In the genomic region with DNA sequence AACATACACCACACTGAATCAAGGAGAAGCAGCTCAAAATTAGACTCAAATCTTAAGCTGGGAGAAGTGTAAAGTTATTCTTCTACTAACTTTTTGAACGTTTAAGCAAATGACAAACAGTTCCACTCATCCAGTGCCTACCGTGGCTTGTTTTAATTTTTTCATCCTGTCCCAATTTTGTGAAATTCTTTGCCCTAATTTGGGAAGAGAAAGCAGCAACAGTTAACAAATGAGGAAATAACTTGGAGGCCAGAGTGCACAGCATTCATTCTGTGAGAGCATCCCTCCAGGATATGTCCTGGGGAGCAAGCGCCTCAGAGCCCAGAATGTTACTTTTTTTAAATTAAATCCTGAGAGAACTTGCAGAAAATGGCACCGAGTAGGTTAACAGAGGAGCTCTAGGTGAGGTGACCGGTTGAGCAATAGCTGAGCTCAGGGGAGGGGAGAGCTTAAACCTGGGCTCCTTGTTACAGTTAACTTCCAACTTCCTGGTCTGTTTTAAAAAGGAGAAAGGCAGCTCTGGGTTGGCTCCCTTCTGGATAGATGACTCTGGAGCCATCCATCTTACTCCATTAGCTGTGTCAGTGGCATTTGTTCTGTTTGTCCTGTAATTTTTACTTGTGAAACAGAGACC, we compare ENCODE assay signal across 8 mouse cellular contexts. TPM values are rescaled to one million over a fixed set of nuclear protein-coding genes. Genes with fewer than 3 reads are reported as not detected.
DNase-seq lines count a peak whose midpoint lies in the region; ATAC-seq and TF ChIP-seq lines count a peak whose summit lies in the region.

No protein-coding gene starts in this region.

- peak overlapping the region; percentile 94; the same call in 1 of the 2 replicates for H3K9ac ChIP-seq in heart, embryonic 15.5 days
- peak overlapping the region; percentile 76 for H3K9ac ChIP-seq in hindbrain, embryonic 15.5 days
- no peak overlapping the region for H3K9ac ChIP-seq in midbrain, embryonic 12.5 days (replicated peaks)

- TF ChIP-seq POLR2A in cerebellum, adult 2 months (IDR thresholded peaks at IDR 0.05; ENCODE audit: borderline replicate concordance, insufficient read depth, low read length), result no peak

- no peak overlapping the region for H3K27ac ChIP-seq in heart, embryonic 15.5 days
- no peak overlapping the region for H3K27ac ChIP-seq in hindbrain, embryonic 15.5 days (replicated peaks)
- H3K27ac ChIP-seq in midbrain, embryonic 12.5 days (replicated peaks), result no peak overlapping the region
- H3K27ac ChIP-seq in cerebellum, adult 2 months (ENCODE audit: insufficient read depth, low read length), result no peak overlapping the region

- no peak for ATAC-seq in heart, embryonic 15.5 days (replicated peaks; ENCODE audit: insufficient number of reproducible peaks, insufficient read depth, low FRiP score, low read depth)
- no peak for ATAC-seq in hindbrain, embryonic 15.5 days (ENCODE audit: low FRiP score, low read depth)
- ATAC-seq in midbrain, embryonic 12.5 days (ENCODE audit: low FRiP score, low read depth), result no peak

- H3K4me2 ChIP-seq in heart, embryonic 15.5 days, result peak overlapping the region; percentile 77
- peak overlapping the region; percentile 74 for H3K4me2 ChIP-seq in hindbrain, embryonic 15.5 days
- peak overlapping the region; percentile 82 for H3K4me2 ChIP-seq in midbrain, embryonic 12.5 days (replicated peaks)

- 60% methylated on average over 5 of the region's 5 CpGs for WGBS in heart, embryonic 15.5 days
- 77% methylated on average over 5 of the region's 5 CpGs for WGBS in hindbrain, embryonic 15.5 days
- 81% methylated on average over 5 of the region's 5 CpGs for WGBS in midbrain, embryonic 12.5 days
- WGBS in cerebellum, adult 2 months, result 66% methylated on average over 5 of the region's 5 CpGs

- no peaks in the 10 kb centered on the region for H3K9me3 ChIP-seq in heart, embryonic 15.5 days (replicated peaks)
- no peaks in the 10 kb centered on the region for H3K9me3 ChIP-seq in hindbrain, embryonic 15.5 days
- no peaks in the 10 kb centered on the region for H3K9me3 ChIP-seq in midbrain, embryonic 12.5 days

- TF ChIP-seq CTCF in cerebellum, adult 2 months (IDR thresholded peaks at IDR 0.05; ENCODE audit: borderline replicate concordance, insufficient read depth, low read depth, low read length), result no peak

- H3K36me3 ChIP-seq in heart, embryonic 15.5 days, result peaks cover 29% of the 10 kb centered on the region
- H3K36me3 ChIP-seq in hindbrain, embryonic 15.5 days, result peaks cover 28% of the 10 kb centered on the region
- peaks cover 27% of the 10 kb centered on the region for H3K36me3 ChIP-seq in midbrain, embryonic 12.5 days

- peak overlapping the region; percentile 85 for H3K4me3 ChIP-seq in heart, embryonic 15.5 days
- H3K4me3 ChIP-seq in hindbrain, embryonic 15.5 days, result peak overlapping the region; percentile 87; the same call in 1 of the 2 replicates
- H3K4me3 ChIP-seq in midbrain, embryonic 12.5 days, result peak overlapping the region; percentile 73; the same call in 1 of the 2 replicates
- H3K4me3 ChIP-seq in cerebellum, adult 2 months (replicated peaks; ENCODE audit: insufficient read depth, low read depth, low read length), result no peak overlapping the region

- H3K4me1 ChIP-seq in heart, embryonic 15.5 days (replicated peaks), result peaks cover 18% of the 10 kb centered on the region
- peaks cover 20% of the 10 kb centered on the region for H3K4me1 ChIP-seq in hindbrain, embryonic 15.5 days (replicated peaks)
- H3K4me1 ChIP-seq in midbrain, embryonic 12.5 days, result peaks cover 17% of the 10 kb centered on the region
- no peaks in the 10 kb centered on the region for H3K4me1 ChIP-seq in cerebellum, adult 2 months (ENCODE audit: control insufficient read depth, insufficient read depth, low read length)

- no peak for DNase-seq in heart, adult 9 months (ENCODE audit: low spot score in 2 of 2)
- peak; percentile 2 for DNase-seq in R1 (ENCODE audit: low read depth, low spot score)
- DNase-seq in spleen, adult 12 weeks (ENCODE audit: low spot score), result no peak
- DNase-seq in cerebellum, adult 2 months, result no peak
- no peak for DNase-seq in B cell, adult 2 months

- no peaks in the 10 kb centered on the region for H3K27me3 ChIP-seq in heart, embryonic 15.5 days
- no peaks in the 10 kb centered on the region for H3K27me3 ChIP-seq in hindbrain, embryonic 15.5 days
- no peaks in the 10 kb centered on the region for H3K27me3 ChIP-seq in midbrain, embryonic 12.5 days
- H3K27me3 ChIP-seq in cerebellum, adult 2 months (ENCODE audit: control insufficient read depth, insufficient read depth, low read length), result no peaks in the 10 kb centered on the region

RNA-seq across cellular contexts. Expression of gene M6pr, which starts 1.8 kb away (rescaled TPM):
- polyA plus RNA-seq in heart, embryonic 15.5 days (2015; fragmentation: Nextera tagmentation; extraction: Ambion mirVana), result 65.0 and 77.4 TPM in 2 replicates
- 46.7 and 51.3 TPM in 2 replicates for polyA plus RNA-seq in hindbrain, embryonic 15.5 days (2015; fragmentation: Nextera tagmentation; extraction: Ambion mirVana)
- 72.2 and 72.6 TPM in 2 replicates for polyA plus RNA-seq in midbrain, embryonic 12.5 days (2016; fragmentation: Nextera tagmentation; extraction: Ambion mirVana)
- polyA plus RNA-seq in cerebellum, adult 2 months (2012; rRNA removed), result 90.5 and 94.9 TPM in 2 replicates

RNA-seq across cellular contexts. Expression of gene Klrg1, which starts 27.6 kb away (rescaled TPM):
- 0.10 TPM in 1 of 2 replicates, not detected in the other for polyA plus RNA-seq in heart, embryonic 15.5 days (2015; fragmentation: Nextera tagmentation; extraction: Ambion mirVana)
- 0.66 and 0.75 TPM in 2 replicates for polyA plus RNA-seq in hindbrain, embryonic 15.5 days (2015; fragmentation: Nextera tagmentation; extraction: Ambion mirVana)
- 0.16 and 0.29 TPM in 2 replicates for polyA plus RNA-seq in midbrain, embryonic 12.5 days (2016; fragmentation: Nextera tagmentation; extraction: Ambion mirVana)
- polyA plus RNA-seq in cerebellum, adult 2 months (2012; rRNA removed), result 0.06 and 0.07 TPM in 2 replicates

RNA-seq across cellular contexts. Expression of gene Phc1, which starts 30.1 kb away (rescaled TPM):
- polyA plus RNA-seq in heart, embryonic 15.5 days (2015; fragmentation: Nextera tagmentation; extraction: Ambion mirVana), result 8.5 and 11.5 TPM in 2 replicates
- 26.4 and 30.6 TPM in 2 replicates for polyA plus RNA-seq in hindbrain, embryonic 15.5 days (2015; fragmentation: Nextera tagmentation; extraction: Ambion mirVana)
- 36.1 and 41.4 TPM in 2 replicates for polyA plus RNA-seq in midbrain, embryonic 12.5 days (2016; fragmentation: Nextera tagmentation; extraction: Ambion mirVana)
- 48.3 and 55.7 TPM in 2 replicates for polyA plus RNA-seq in cerebellum, adult 2 months (2012; rRNA removed)
